Mouse (Mus musculus) liver, embryonic 14.5 days (tissue): Measurements from ENCODE around the gene Rtn2. TPM values are rescaled to one million over a fixed set of nuclear protein-coding genes. Genes with fewer than 3 reads are reported as not detected.
A peak's percentile ranks its signal among the peaks of the same experiment; 100 is the strongest.

Source experiments
- ATAC-seq: fragments of 200-750 bp; cut with Nextera tagmentation; 2 replicates; pipeline ENCODE4 v1.8.0; 2017; ENCODE audit warnings: moderate number of reproducible peaks, mild to moderate bottlenecking, moderate library complexity; ENCODE audit not compliant: insufficient read depth
- DNase-seq, 3 experiments: peaks; one replicate each; pipeline ENCODE4 v3.0.0-alpha.2; 2012 to 2013; ENCODE audit warnings: low read depth in 3 of 3, low spot score in 3 of 3
- H3K27ac ChIP-seq: fragments of 300-500 bp; sonication (generic); 2 replicates; pipeline ENCODE4 v1.5.1; 2014; ENCODE audit warnings: moderate library complexity, mild to moderate bottlenecking, control low read depth, inconsistent platforms
- H3K27me3 ChIP-seq: fragments of 300-500 bp; sonication (generic); 2 replicates; pipeline ENCODE4 v1.6.1; 2014; ENCODE audit warnings: mild to moderate bottlenecking, low read length, moderate library complexity; ENCODE audit not compliant: control insufficient read depth, insufficient read depth
- H3K36me3 ChIP-seq: fragments of 300-500 bp; sonication (generic); replicated peaks from 2 replicates; pipeline ENCODE4 v1.6.1; 2014; ENCODE audit warnings: low read depth; ENCODE audit not compliant: control insufficient read depth, insufficient read depth
- H3K4me1 ChIP-seq, 2 experiments: fragments of 200-500 bp in 1 of 2; fragments of 300-500 bp in 1 of 2; sonication (generic) in 1 of 2; replicated peaks; 2 replicates each; pipeline ENCODE4 v1.6.1; 2012 to 2014; ENCODE audit warnings: antibody characterized with exemption in 1 of 2, inconsistent platforms in 1 of 2, low read length in 1 of 2; ENCODE audit not compliant: control insufficient read depth in 2 of 2, insufficient read depth in 2 of 2
- H3K4me2 ChIP-seq: fragments of 300-500 bp; sonication (generic); 2 replicates; pipeline ENCODE4 v1.6.1; 2014; ENCODE audit warnings: low read depth, mild to moderate bottlenecking, control low read depth, moderate library complexity
- H3K4me3 ChIP-seq, 2 experiments: fragments of 200-500 bp in 1 of 2; fragments of 300-500 bp in 1 of 2; sonication (generic) in 1 of 2; 2 replicates each; pipeline ENCODE4 v1.5.1; 2012 to 2014; ENCODE audit warnings: low read depth in 2 of 2, low read length in 2 of 2, mild to moderate bottlenecking in 2 of 2, control low read depth in 1 of 2, inconsistent platforms in 1 of 2, moderate library complexity in 1 of 2; ENCODE audit not compliant: insufficient read depth in 1 of 2
- H3K9ac ChIP-seq: fragments of 300-500 bp; sonication (generic); replicated peaks from 2 replicates; pipeline ENCODE4 v1.6.1; 2014; ENCODE audit warnings: mild to moderate bottlenecking, control low read depth, moderate library complexity
- H3K9me3 ChIP-seq: fragments of 300-500 bp; sonication (generic); 2 replicates; pipeline ENCODE4 v1.6.1; 2016; ENCODE audit warnings: low read length, mixed read lengths; ENCODE audit not compliant: control insufficient read depth
- CTCF ChIP-seq: IDR thresholded peaks from 2 replicates; pipeline ENCODE4 v1.5.1; 2016; ENCODE audit warnings: antibody characterized with exemption, low read depth, control low read depth
- EP300 ChIP-seq: IDR thresholded peaks from 2 replicates; pipeline ENCODE4 v1.6.1; 2016; ENCODE audit warnings: antibody characterized with exemption, low read depth
- WGBS: fragments of 180-500 bp; shearing (Covaris S2); extraction: QIAGEN DNeasy Blood & Tissue Kit; methylation state at CpG from one replicate; pipeline ENCODE4 v1.1.7; 2014; ENCODE audit not compliant: insufficient replicate concordance; 5-methylcytosine and 5-hydroxymethylcytosine counted together
- polyA plus RNA-seq, 2 experiments: library from polyadenylated mRNA; depleted of rRNA in 1 of 2; stranded (reverse) in 1 of 2; unstranded in 1 of 2; fragments of >200 nt; fragmentation: Nextera tagmentation in 1 of 2; extraction: Ambion mirVana in 1 of 2; gene quantifications; 2 replicates each; pipeline versions ENCODE4 v1.2.1 to v1.2.3; 2012 to 2014

The Rtn2 gene
- polyA plus RNA-seq, 2 experiments, result 2.6 to 2.9 TPM

- no peak overlapping the region for H3K27ac ChIP-seq
- no peak for DNase-seq
- H3K9ac ChIP-seq, result no peak overlapping the region
- TF ChIP-seq CTCF (no peak), EP300 (no peak)
- ATAC-seq, result no peak
- H3K9me3 ChIP-seq, result no peaks in the 10 kb centered on the region
- H3K4me3 ChIP-seq, result no peak overlapping the region
- H3K36me3 ChIP-seq, result no peaks in the 10 kb centered on the region
- peaks cover 64% of the 10 kb centered on the region for H3K27me3 ChIP-seq
- WGBS, result 72% methylated on average over 12 of the region's 12 CpGs
- H3K4me1 ChIP-seq, result peaks cover 1 to 3% of the 10 kb centered on the region in 2 experiments; a peak in 2 of 4 replicates
- no peak overlapping the region for H3K4me2 ChIP-seq
Measured at GRCm38 (mm10) chr7:19303046-19303305, 20.6 kb downstream of the Rtn2 start.

- H3K27me3 ChIP-seq, result peaks cover 64% of the 10 kb centered on the region
- no peak overlapping the region for H3K9ac ChIP-seq
- H3K4me2 ChIP-seq, result peak overlapping the region; percentile 28; the same call in 1 of the 2 replicates
- H3K27ac ChIP-seq, result no peak overlapping the region
- H3K9me3 ChIP-seq, result no peaks in the 10 kb centered on the region
- peaks cover 5 to 6% of the 10 kb centered on the region in 2 experiments; a peak in 3 of 4 replicates for H3K4me1 ChIP-seq
- TF ChIP-seq CTCF (peak; percentile 94), EP300 (no peak)
- H3K4me3 ChIP-seq, result no peak overlapping the region
- ATAC-seq, result no peak
- DNase-seq, result no peak
- WGBS, result 2% methylated on average over 16 of the region's 16 CpGs
- H3K36me3 ChIP-seq, result no peaks in the 10 kb centered on the region
Measured at GRCm38 (mm10) chr7:19303770-19304169, 21.3 kb downstream of the Rtn2 start.

- no peaks in the 10 kb centered on the region for H3K36me3 ChIP-seq
- TF ChIP-seq CTCF, result no peak
- H3K4me2 ChIP-seq, result peak overlapping the region; percentile 26
- no peak for ATAC-seq
- peak overlapping the region in 1 of 2 experiments; percentile 10; a peak in 2 of 4 replicates for H3K4me3 ChIP-seq
- peaks cover 71% of the 10 kb centered on the region for H3K27me3 ChIP-seq
- DNase-seq, result no peak
- 2% methylated on average over 48 of the region's 48 CpGs for WGBS
- no peak overlapping the region for H3K27ac ChIP-seq
- no peak overlapping the region for H3K9ac ChIP-seq
- peaks cover 6 to 11% of the 10 kb centered on the region in 2 experiments; a peak in 3 of 4 replicates for H3K4me1 ChIP-seq
- H3K9me3 ChIP-seq, result no peaks in the 10 kb centered on the region
Measured at GRCm38 (mm10) chr7:19304501-19305412, 22.3 kb downstream of the Rtn2 start.

GRCm38 (mm10) chr7:19305413-19305735 is 22.9 kb downstream of the Rtn2 start:
- H3K9me3 ChIP-seq, result no peaks in the 10 kb centered on the region
- peaks cover 71% of the 10 kb centered on the region for H3K27me3 ChIP-seq
- ATAC-seq (no peak), DNase-seq (no peak)
- H3K4me1 ChIP-seq, result peaks cover 6 to 11% of the 10 kb centered on the region in 2 experiments; a peak in 3 of 4 replicates
- no peaks in the 10 kb centered on the region for H3K36me3 ChIP-seq
- no peak overlapping the region for H3K4me2 ChIP-seq
- no peak overlapping the region for H3K9ac ChIP-seq
- no peak overlapping the region for H3K27ac ChIP-seq
- no peak overlapping the region for H3K4me3 ChIP-seq
- 9% methylated on average over 6 of the region's 6 CpGs for WGBS
- TF ChIP-seq EP300, result no peak
- TF ChIP-seq CTCF, result no peak

GRCm38 (mm10) chr7:19305796-19306765 is 23.7 kb downstream of the Rtn2 start:
- no peak for TF ChIP-seq CTCF
- no peak for TF ChIP-seq EP300
- Histone ChIP-seq H3K27ac (no peak overlapping the region), H3K9me3 (no peaks in the 10 kb centered on the region), H3K27me3 (peaks cover 71% of the 10 kb centered on the region), H3K36me3 (no peaks in the 10 kb centered on the region), H3K4me2 (no peak overlapping the region), H3K4me1 (peaks cover 6 to 11% of the 10 kb centered on the region in 2 experiments; a peak in 3 of 4 replicates), H3K4me3 (no peak overlapping the region), H3K9ac (no peak overlapping the region)
- ATAC-seq (no peak), DNase-seq (no peak)
- WGBS, result 37% methylated on average over 16 of the region's 16 CpGs
